Mouse (Mus musculus) frontal cortex, postnatal 10 days (tissue): ENCODE measurements around the gene Cul5.
A peak's percentile ranks its signal among the peaks of the same experiment; 100 is the strongest.

Experiments used
- DNase-seq, 2 experiments: peaks; one replicate each; pipeline ENCODE4 v3.0.0; 2022; ENCODE audit warnings: low spot score in 2 of 2, mixed read lengths in 1 of 2

Cul5 gene

GRCm38 (mm10) chr9:53669680-53670219 is at the start of gene Cul5:
TSS of gene Cul5 (minus strand) at chr9:53670014.
- DNase-seq = peak in 1 of 2 experiments; percentile 18

- peak; percentile 81 to 82 for DNase-seq
Observed at GRCm38 (mm10) chr9:53705992-53706696, 36.3 kb upstream of the Cul5 start, which contains the start of gene Rab39. TSS of gene Rab39 (minus strand) at chr9:53706232.

- DNase-seq = peak in 1 of 2 experiments; percentile 12
Observed at GRCm38 (mm10) chr9:53705491-53705991, 35.7 kb upstream of the Cul5 start.

- DNase-seq = no peak
Observed at GRCm38 (mm10) chr9:53702991-53703390, 33.2 kb upstream of the Cul5 start.

GRCm38 (mm10) chr9:53700496-53700895 is 30.7 kb upstream of the Cul5 start:
- no peak for DNase-seq

- DNase-seq = no peak
Observed at GRCm38 (mm10) chr9:53695846-53696245, 26.0 kb upstream of the Cul5 start.

- DNase-seq = no peak
Observed at GRCm38 (mm10) chr9:53693718-53694117, 23.9 kb upstream of the Cul5 start.

GRCm38 (mm10) chr9:53691745-53692670 is 22.2 kb upstream of the Cul5 start:
- no peak for DNase-seq

GRCm38 (mm10) chr9:53680851-53681250 is 11.0 kb upstream of the Cul5 start:
- DNase-seq = no peak

GRCm38 (mm10) chr9:53676921-53677320 is 7.1 kb upstream of the Cul5 start:
- no peak for DNase-seq

GRCm38 (mm10) chr9:53673571-53673970 is 3.8 kb upstream of the Cul5 start:
- DNase-seq = peak in 1 of 2 experiments; percentile 54

- peak; percentile 87 to 92 for DNase-seq
Observed at GRCm38 (mm10) chr9:53667020-53667669, 2.7 kb downstream of the Cul5 start.

GRCm38 (mm10) chr9:53666665-53667019 is 3.2 kb downstream of the Cul5 start:
- DNase-seq = no peak

- no peak for DNase-seq
Observed at GRCm38 (mm10) chr9:53665428-53665827, 4.4 kb downstream of the Cul5 start.

GRCm38 (mm10) chr9:53664819-53665218 is 5.0 kb downstream of the Cul5 start:
- no peak for DNase-seq

GRCm38 (mm10) chr9:53634796-53635195 is 35.0 kb downstream of the Cul5 start:
- no peak for DNase-seq

- no peak for DNase-seq
Observed at GRCm38 (mm10) chr9:53615246-53615645, 54.6 kb downstream of the Cul5 start.

- no peak for DNase-seq
Observed at GRCm38 (mm10) chr9:53614286-53614685, 55.5 kb downstream of the Cul5 start.

GRCm38 (mm10) chr9:53609968-53610781 is 59.6 kb downstream of the Cul5 start, which contains the start of gene Acat1:
TSS of gene Acat1 (minus strand) at chr9:53610382.
- DNase-seq = peak; percentile 89

- DNase-seq = no peak
Observed at GRCm38 (mm10) chr9:53609306-53609967, 60.4 kb downstream of the Cul5 start.
